Mouse (Mus musculus): ENCODE data around the gene Akip1. TPM values are rescaled to one million over a fixed set of nuclear protein-coding genes. Genes with fewer than 3 reads are reported as not detected.

The Akip1 gene
- 12.5 and 14.8 TPM in 2 replicates for polyA plus RNA-seq (2012; rRNA removed)

GRCm38 (mm10) chr7:109703190-109704015, at the start of gene Akip1, which contains the start of gene St5:
Gene Akip1 (plus strand): TSS chr7:109703690.
Gene St5 (minus strand): TSS chr7:109703605.

GRCm38 (mm10) chr7:109723697-109724096, 20.2 kb downstream of the Akip1 start, which contains the start of gene BC051019:
Gene BC051019 (minus strand): TSS chr7:109723850.

GRCm38 (mm10) chr7:109731626-109732025, 28.1 kb downstream of the Akip1 start, which contains the start of gene Ascl3:
Gene Ascl3 (minus strand): TSS chr7:109731726.

GRCm38 (mm10) chr7:109752008-109752925, 48.8 kb downstream of the Akip1 start, which contains the start of gene Tmem9b:
Gene Tmem9b (minus strand): TSS chr7:109752875.

Other genes with a start within 250 kb of the Akip1 start
- 0.84 and 1.1 TPM in 2 replicates for gene Trim66, start 195.6 kb upstream of the Akip1 start, polyA plus RNA-seq (2012; rRNA removed)
- gene Rpl27a, start 184.5 kb upstream of the Akip1 start, polyA plus RNA-seq (2012; rRNA removed): 613 and 619 TPM in 2 replicates
- gene St5, start 85 bp upstream of the Akip1 start, polyA plus RNA-seq (2012; rRNA removed): 19.5 and 30.9 TPM in 2 replicates
- gene BC051019, start 20.2 kb downstream of the Akip1 start, polyA plus RNA-seq (2012; rRNA removed): 0.24 and 0.47 TPM in 2 replicates
- 0.09 and 0.19 TPM in 2 replicates for gene Ascl3, start 28.0 kb downstream of the Akip1 start, polyA plus RNA-seq (2012; rRNA removed)
- gene Tmem9b, start 49.2 kb downstream of the Akip1 start, polyA plus RNA-seq (2012; rRNA removed): 59.1 and 59.7 TPM in 2 replicates
- gene Nrip3, start 78.3 kb downstream of the Akip1 start, polyA plus RNA-seq (2012; rRNA removed): 3.2 and 3.3 TPM in 2 replicates
- 0.58 and 1.4 TPM in 2 replicates for gene Scube2, start 162.0 kb downstream of the Akip1 start, polyA plus RNA-seq (2012; rRNA removed)